Mouse (Mus musculus) forebrain, embryonic 12.5 days (tissue): ENCODE data around the gene Zw10. TPM values are rescaled to one million over a fixed set of nuclear protein-coding genes. Genes with fewer than 3 reads are reported as not detected.

Source experiments
- ATAC-seq: fragments of 200-750 bp; cut with Nextera tagmentation; 2 replicates; pipeline ENCODE4 v1.8.0; 2017; ENCODE audit warnings: moderate TSS enrichment; ENCODE audit not compliant: low FRiP score
- H3K27ac ChIP-seq: fragments of 300-500 bp; sonication (generic); 2 replicates; pipeline ENCODE4 v1.5.1; 2016; ENCODE audit warnings: mild to moderate bottlenecking
- H3K27me3 ChIP-seq: fragments of 300-500 bp; sonication (generic); 2 replicates; pipeline ENCODE4 v1.6.1; 2016; ENCODE audit warnings: mild to moderate bottlenecking
- H3K36me3 ChIP-seq: fragments of 300-500 bp; sonication (generic); replicated peaks from 2 replicates; pipeline ENCODE4 v1.6.1; 2016; ENCODE audit warnings: mild to moderate bottlenecking
- H3K4me1 ChIP-seq: fragments of 300-500 bp; sonication (generic); 2 replicates; pipeline ENCODE4 v1.6.1; 2016
- H3K4me2 ChIP-seq: fragments of 300-500 bp; sonication (generic); 2 replicates; pipeline ENCODE4 v1.6.1; 2016; ENCODE audit warnings: mild to moderate bottlenecking, moderate library complexity
- H3K4me3 ChIP-seq: fragments of 300-500 bp; sonication (generic); replicated peaks from 2 replicates; pipeline ENCODE4 v1.5.1; 2016; ENCODE audit warnings: mild to moderate bottlenecking
- H3K9ac ChIP-seq: fragments of 300-500 bp; sonication (generic); 2 replicates; pipeline ENCODE4 v1.6.1; 2016; ENCODE audit warnings: mild to moderate bottlenecking
- H3K9me3 ChIP-seq: fragments of 300-500 bp; sonication (generic); 2 replicates; pipeline ENCODE4 v1.6.1; 2016
- WGBS: fragments of 180-500 bp; shearing (Covaris S2); methylation state at CpG from one replicate; pipeline ENCODE4 v1.1.7; 2016; 5-methylcytosine and 5-hydroxymethylcytosine counted together
- polyA plus RNA-seq: library from polyadenylated mRNA; unstranded; fragments of >200 nt; fragmentation: Nextera tagmentation; extraction: Ambion mirVana; gene quantifications from 2 replicates; pipeline ENCODE4 v1.2.1, GENCODE M21; 2016

Gene Zw10
- polyA plus RNA-seq, result 49.6 and 54.1 TPM in 2 replicates

- peak; percentile 99 for ATAC-seq
- Histone ChIP-seq H3K4me3 (peak within 1 kb of the TSS; percentile 83), H3K36me3 (peaks cover 14% of the 10 kb centered on the region), H3K4me1 (peaks cover 12% of the 10 kb centered on the region), H3K4me2 (peak within 1 kb of the TSS; percentile 62), H3K9me3 (no peaks in the 10 kb centered on the region), H3K27ac (no peak within 1 kb of the TSS), H3K27me3 (no peaks in the 10 kb centered on the region), H3K9ac (peak within 1 kb of the TSS; percentile 86)
- WGBS, result 1% methylated on average over 53 of the region's 53 CpGs
These were observed at the start of gene Zw10 for GRCm38 (mm10) chr9:49055333-49056205. Zw10 (plus strand) TSS chr9:49055613.

GRCm38 (mm10) chr9:49015824-49016223, 39.6 kb upstream of the Zw10 start:
- no peak overlapping the region for H3K27ac ChIP-seq
- H3K27me3 ChIP-seq, result no peaks in the 10 kb centered on the region
- WGBS, result 86% methylated on average over 7 of the region's 7 CpGs
- H3K9ac ChIP-seq, result no peak overlapping the region
- H3K36me3 ChIP-seq, result peaks cover 77% of the 10 kb centered on the region
- no peaks in the 10 kb centered on the region for H3K9me3 ChIP-seq
- H3K4me1 ChIP-seq, result no peaks in the 10 kb centered on the region
- H3K4me3 ChIP-seq, result no peak overlapping the region
- no peak overlapping the region for H3K4me2 ChIP-seq
- no peak for ATAC-seq

GRCm38 (mm10) chr9:49021289-49021688, 34.1 kb upstream of the Zw10 start:
- Histone ChIP-seq H3K27me3 (no peaks in the 10 kb centered on the region), H3K4me1 (no peaks in the 10 kb centered on the region), H3K9me3 (no peaks in the 10 kb centered on the region), H3K4me3 (no peak overlapping the region), H3K27ac (no peak overlapping the region), H3K36me3 (peaks cover 55% of the 10 kb centered on the region), H3K4me2 (no peak overlapping the region), H3K9ac (no peak overlapping the region)
- ATAC-seq, result no peak
- 95% methylated on average over 5 of the region's 5 CpGs for WGBS

GRCm38 (mm10) chr9:49023956-49024355, 31.5 kb upstream of the Zw10 start:
- Histone ChIP-seq H3K4me1 (no peaks in the 10 kb centered on the region), H3K36me3 (peaks cover 66% of the 10 kb centered on the region), H3K27me3 (no peaks in the 10 kb centered on the region), H3K4me2 (no peak overlapping the region), H3K27ac (no peak overlapping the region), H3K9ac (no peak overlapping the region), H3K4me3 (no peak overlapping the region), H3K9me3 (no peaks in the 10 kb centered on the region)
- ATAC-seq, result no peak
- 92% methylated on average over 5 of the region's 5 CpGs for WGBS

GRCm38 (mm10) chr9:49024529-49024928, 30.9 kb upstream of the Zw10 start:
- ATAC-seq, result no peak
- peaks cover 66% of the 10 kb centered on the region for H3K36me3 ChIP-seq
- no peak overlapping the region for H3K27ac ChIP-seq
- no peaks in the 10 kb centered on the region for H3K9me3 ChIP-seq
- WGBS, result 86% methylated on average over 2 of the region's 2 CpGs
- no peak overlapping the region for H3K4me3 ChIP-seq
- no peak overlapping the region for H3K9ac ChIP-seq
- H3K27me3 ChIP-seq, result no peaks in the 10 kb centered on the region
- H3K4me1 ChIP-seq, result no peaks in the 10 kb centered on the region
- H3K4me2 ChIP-seq, result no peak overlapping the region

GRCm38 (mm10) chr9:49034764-49035163, 20.6 kb upstream of the Zw10 start:
- Histone ChIP-seq H3K27ac (no peak overlapping the region), H3K27me3 (no peaks in the 10 kb centered on the region), H3K9ac (no peak overlapping the region), H3K4me2 (no peak overlapping the region), H3K4me1 (no peaks in the 10 kb centered on the region), H3K4me3 (no peak overlapping the region), H3K9me3 (no peaks in the 10 kb centered on the region), H3K36me3 (peaks cover 85% of the 10 kb centered on the region)
- WGBS, result 96% methylated on average over 4 of the region's 4 CpGs
- ATAC-seq, result no peak

- Histone ChIP-seq H3K4me2 (no peak overlapping the region), H3K27ac (no peak overlapping the region), H3K9ac (no peak overlapping the region), H3K9me3 (no peaks in the 10 kb centered on the region), H3K4me3 (no peak overlapping the region), H3K27me3 (no peaks in the 10 kb centered on the region), H3K4me1 (peaks cover under 1% of the 10 kb centered on the region; the same call in 1 of the 2 replicates), H3K36me3 (no peaks in the 10 kb centered on the region)
- WGBS, result 78% methylated on average over 5 of the region's 5 CpGs
- ATAC-seq, result no peak
These were observed 4.5 kb upstream of the Zw10 start for GRCm38 (mm10) chr9:49050901-49051300.

- no peak overlapping the region for H3K27ac ChIP-seq
These were observed 4.1 kb upstream of the Zw10 start for GRCm38 (mm10) chr9:49051349-49051748.

GRCm38 (mm10) chr9:49054028-49054427, 1.4 kb upstream of the Zw10 start:
- Histone ChIP-seq H3K27ac (no peak overlapping the region), H3K4me3 (no peak overlapping the region), H3K9ac (no peak overlapping the region), H3K9me3 (no peaks in the 10 kb centered on the region), H3K4me1 (peaks cover 12% of the 10 kb centered on the region), H3K27me3 (no peaks in the 10 kb centered on the region), H3K36me3 (peaks cover 10% of the 10 kb centered on the region), H3K4me2 (no peak overlapping the region)
- ATAC-seq, result no peak
- 84% methylated on average over 3 of the region's 3 CpGs for WGBS

More at GRCm38 (mm10) chr9:49051349-49051748, 4.1 kb upstream of the Zw10 start:
- no peak for ATAC-seq
- Histone ChIP-seq H3K27me3 (no peaks in the 10 kb centered on the region), H3K9ac (no peak overlapping the region), H3K4me3 (no peak overlapping the region), H3K4me2 (no peak overlapping the region), H3K9me3 (no peaks in the 10 kb centered on the region), H3K36me3 (no peaks in the 10 kb centered on the region), H3K4me1 (peaks cover 5% of the 10 kb centered on the region)
- WGBS, result 19% methylated on average over 5 of the region's 5 CpGs

- Histone ChIP-seq H3K4me3 (no peak overlapping the region), H3K27ac (no peak overlapping the region), H3K9ac (no peak overlapping the region), H3K9me3 (no peaks in the 10 kb centered on the region), H3K4me1 (no peaks in the 10 kb centered on the region; the same call in 1 of the 2 replicates), H3K4me2 (no peak overlapping the region), H3K36me3 (peaks cover 77% of the 10 kb centered on the region), H3K27me3 (no peaks in the 10 kb centered on the region)
- no peak for ATAC-seq
- whole genome bisulfite sequencing, result 94% methylated on average over 3 of the region's 3 CpGs
These were observed 21.4 kb downstream of the Zw10 start for GRCm38 (mm10) chr9:49076847-49077246.

GRCm38 (mm10) chr9:49081107-49081506, 25.7 kb downstream of the Zw10 start, which contains the start of gene Tmprss5:
Tmprss5 (plus strand) TSS chr9:49081260.
- no peak within 1 kb of the TSS for H3K4me2 ChIP-seq
- no peaks in the 10 kb centered on the region; the same call in 1 of the 2 replicates for H3K4me1 ChIP-seq
- no peak within 1 kb of the TSS for H3K4me3 ChIP-seq
- no peak for ATAC-seq
- no peak within 1 kb of the TSS for H3K27ac ChIP-seq
- H3K9ac ChIP-seq, result no peak within 1 kb of the TSS
- 64% methylated on average over 5 of the region's 5 CpGs for WGBS
- H3K27me3 ChIP-seq, result no peaks in the 10 kb centered on the region
- H3K36me3 ChIP-seq, result peaks cover 38% of the 10 kb centered on the region
- no peaks in the 10 kb centered on the region for H3K9me3 ChIP-seq

GRCm38 (mm10) chr9:49081561-49081960, 26.1 kb downstream of the Zw10 start:
- no peak for ATAC-seq
- no peak overlapping the region for H3K27ac ChIP-seq
- H3K4me3 ChIP-seq, result no peak overlapping the region
- H3K9me3 ChIP-seq, result no peaks in the 10 kb centered on the region
- H3K4me1 ChIP-seq, result no peaks in the 10 kb centered on the region; the same call in 1 of the 2 replicates
- no peak overlapping the region for H3K4me2 ChIP-seq
- WGBS, result 10% methylated on average over 4 of the region's 4 CpGs
- no peaks in the 10 kb centered on the region for H3K27me3 ChIP-seq
- peaks cover 37% of the 10 kb centered on the region for H3K36me3 ChIP-seq
- no peak overlapping the region for H3K9ac ChIP-seq

GRCm38 (mm10) chr9:49087317-49087716, 31.9 kb downstream of the Zw10 start:
- Histone ChIP-seq H3K4me1 (peaks cover 7% of the 10 kb centered on the region; the same call in 1 of the 2 replicates), H3K4me3 (no peak overlapping the region), H3K9me3 (no peaks in the 10 kb centered on the region), H3K9ac (no peak overlapping the region), H3K27me3 (no peaks in the 10 kb centered on the region), H3K27ac (no peak overlapping the region), H3K4me2 (no peak overlapping the region), H3K36me3 (no peaks in the 10 kb centered on the region)
- WGBS, result 7% methylated on average over 11 of the region's 11 CpGs
- ATAC-seq, result 0 out of 2 replicates have a peak, but pooled peaks have one; percentile 60
